Mouse (Mus musculus): ENCODE measurements around the gene Col15a1. TPM values are rescaled to one million over a fixed set of nuclear protein-coding genes. Genes with fewer than 3 reads are reported as not detected.

The Col15a1 gene
- polyA plus RNA-seq, 1 experiment = 360 TPM

GRCm38 (mm10) chr4:47230498-47230897 is 22.5 kb downstream of the Col15a1 start:
- no peak for DNase-seq (ENCODE audit: low read depth)

- no peak for DNase-seq (ENCODE audit: low read depth)
These were observed 23.4 kb downstream of the Col15a1 start for GRCm38 (mm10) chr4:47231322-47231721.

GRCm38 (mm10) chr4:47233192-47233835 is 25.4 kb downstream of the Col15a1 start:
- DNase-seq (ENCODE audit: low read depth) = no peak

- no peak for DNase-seq (ENCODE audit: low read depth)
These were observed 26.8 kb downstream of the Col15a1 start for GRCm38 (mm10) chr4:47234667-47235267.

GRCm38 (mm10) chr4:47235312-47235711 is 27.4 kb downstream of the Col15a1 start:
- DNase-seq (ENCODE audit: low read depth) = no peak

GRCm38 (mm10) chr4:47236104-47236503 is 28.1 kb downstream of the Col15a1 start:
- no peak for DNase-seq (ENCODE audit: low read depth)

GRCm38 (mm10) chr4:47237220-47237619 is 29.3 kb downstream of the Col15a1 start:
- no peak for DNase-seq (ENCODE audit: low read depth)

GRCm38 (mm10) chr4:47239114-47239513 is 31.2 kb downstream of the Col15a1 start:
- DNase-seq (ENCODE audit: low read depth) = peak; percentile 54

GRCm38 (mm10) chr4:47240901-47241300 is 32.9 kb downstream of the Col15a1 start:
- no peak for DNase-seq (ENCODE audit: low read depth)

- no peak for DNase-seq (ENCODE audit: low read depth)
These were observed 34.2 kb downstream of the Col15a1 start for GRCm38 (mm10) chr4:47242127-47242526.

- no peak for DNase-seq (ENCODE audit: low read depth)
These were observed 36.7 kb downstream of the Col15a1 start for GRCm38 (mm10) chr4:47244651-47245050.

GRCm38 (mm10) chr4:47245621-47246020 is 37.7 kb downstream of the Col15a1 start:
- DNase-seq (ENCODE audit: low read depth) = no peak

- no peak for DNase-seq (ENCODE audit: low read depth)
These were observed 38.9 kb downstream of the Col15a1 start for GRCm38 (mm10) chr4:47246811-47247210.

- no peak for DNase-seq (ENCODE audit: low read depth)
These were observed 39.6 kb downstream of the Col15a1 start for GRCm38 (mm10) chr4:47247574-47247973.

GRCm38 (mm10) chr4:47249193-47249592 is 41.2 kb downstream of the Col15a1 start:
- no peak for DNase-seq (ENCODE audit: low read depth)

- no peak for DNase-seq (ENCODE audit: low read depth)
These were observed 43.1 kb downstream of the Col15a1 start for GRCm38 (mm10) chr4:47251069-47251468.

GRCm38 (mm10) chr4:47251693-47252435 is 43.9 kb downstream of the Col15a1 start:
- DNase-seq (ENCODE audit: low read depth) = no peak

GRCm38 (mm10) chr4:47252627-47253026 is 44.7 kb downstream of the Col15a1 start:
- DNase-seq (ENCODE audit: low read depth) = no peak

GRCm38 (mm10) chr4:47255641-47256040 is 47.7 kb downstream of the Col15a1 start:
- DNase-seq (ENCODE audit: low read depth) = no peak

GRCm38 (mm10) chr4:47258201-47258600 is 50.2 kb downstream of the Col15a1 start:
- no peak for DNase-seq (ENCODE audit: low read depth)

- DNase-seq (ENCODE audit: low read depth) = no peak
These were observed 53.1 kb downstream of the Col15a1 start for GRCm38 (mm10) chr4:47261049-47261448.

GRCm38 (mm10) chr4:47261919-47262318 is 54.0 kb downstream of the Col15a1 start:
- no peak for DNase-seq (ENCODE audit: low read depth)

GRCm38 (mm10) chr4:47265555-47265954 is 57.6 kb downstream of the Col15a1 start:
- no peak for DNase-seq (ENCODE audit: low read depth)
